Mouse (Mus musculus) spleen, postnatal 4 days (tissue): ENCODE results near the gene Gm11037.

Source experiments
- DNase-seq, 2 experiments: peaks; one replicate each; pipeline ENCODE4 v3.0.0; 2022; ENCODE audit warnings: low spot score in 2 of 2

Gene Gm11037

DNA sequence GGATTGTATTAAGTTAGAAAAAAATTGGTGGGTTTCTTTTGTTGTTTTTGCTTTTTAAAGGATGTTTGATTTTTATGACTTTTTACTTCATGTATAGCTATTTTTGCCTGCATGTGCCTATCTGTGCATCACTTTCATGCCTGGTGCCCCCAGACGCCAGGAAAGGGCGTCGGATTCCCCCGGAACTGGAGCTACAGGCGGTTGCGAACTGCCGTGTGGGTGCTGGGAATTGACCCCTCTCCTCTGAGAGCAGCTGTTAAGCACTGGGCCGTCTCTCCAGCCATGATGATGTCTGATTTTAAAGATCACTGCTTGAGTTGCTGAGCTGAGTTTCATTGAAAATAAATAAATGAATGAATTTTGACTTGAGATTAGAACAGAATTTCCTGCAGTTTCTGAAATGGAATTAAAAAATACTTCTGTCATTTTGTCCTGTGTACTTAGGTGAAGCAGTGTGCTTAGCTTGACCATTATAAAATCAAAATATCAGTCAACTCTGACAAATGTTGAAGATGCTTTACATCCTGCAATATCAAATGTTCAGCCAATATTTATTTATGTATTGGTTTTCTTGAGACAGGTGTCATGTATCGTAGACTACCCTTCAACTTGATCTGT lies at the start of gene Gm11037:
Gm11037 (plus strand) TSS at position 568 of the 618 bp plus-strand sequence.
- peak in 1 of 2 experiments; percentile 56 for DNase-seq

DNA sequence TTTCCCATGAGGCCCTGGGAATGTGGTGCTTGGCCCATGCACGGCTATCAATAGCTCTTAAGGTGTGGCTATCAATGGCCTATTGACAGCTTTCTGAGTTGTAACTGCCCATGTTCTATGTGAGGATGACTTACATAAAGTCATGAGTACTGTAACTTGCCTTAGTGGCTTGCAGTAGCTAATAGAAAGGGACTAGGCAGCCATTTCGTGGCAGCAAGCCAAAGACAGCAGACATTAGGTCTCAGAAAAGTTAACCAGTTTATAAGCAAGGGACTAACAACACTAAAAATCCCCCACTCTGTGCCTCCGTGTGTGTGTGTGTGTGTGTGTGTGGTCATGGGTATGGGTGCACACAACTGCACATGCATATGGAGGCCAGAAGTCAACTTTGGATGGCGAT lies 49.1 kb upstream of the Gm11037 start:
- no peak for DNase-seq

DNA sequence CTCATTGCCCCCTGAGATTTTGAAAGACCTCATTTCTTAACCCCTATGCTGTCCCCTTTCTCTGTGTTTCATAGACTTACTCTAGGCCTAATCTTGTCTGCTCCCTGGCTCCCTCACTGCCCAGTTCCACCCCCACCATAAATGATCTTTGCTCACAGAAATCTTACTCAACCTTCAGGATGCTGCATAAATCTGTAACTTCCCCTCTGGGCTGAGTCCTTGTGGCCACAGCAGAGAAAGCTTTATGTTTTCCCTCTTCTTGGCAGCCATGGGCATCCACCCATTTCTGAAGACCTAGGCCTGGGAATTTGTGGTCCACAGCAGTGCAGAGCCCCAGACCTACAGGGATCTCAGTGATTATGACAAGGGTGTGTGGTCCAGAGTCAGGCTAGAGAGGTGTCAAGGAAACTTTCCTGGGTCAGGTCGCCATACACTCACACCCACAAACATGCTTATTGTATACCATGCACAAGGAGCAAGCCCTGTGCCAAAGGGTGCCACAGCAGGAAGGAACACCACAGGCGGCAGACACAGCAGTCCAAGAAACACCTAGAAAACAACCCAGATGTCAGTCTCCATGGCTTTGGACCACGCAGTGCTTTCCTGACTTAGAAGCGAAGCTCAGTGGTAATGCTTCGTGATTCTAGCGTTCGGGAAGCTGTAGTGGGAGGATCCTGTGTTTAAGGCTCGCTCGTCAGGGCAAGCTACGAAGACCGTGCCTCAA lies 46.5 kb upstream of the Gm11037 start, which contains the start of gene Siglec1:
Siglec1 (minus strand) TSS at position 99 of the 724 bp plus-strand sequence.
- DNase-seq: no peak

- DNase-seq: no peak
Measured at GRCm38 (mm10) chr2:131088581-131088980, 44.7 kb upstream of the Gm11037 start.

DNA sequence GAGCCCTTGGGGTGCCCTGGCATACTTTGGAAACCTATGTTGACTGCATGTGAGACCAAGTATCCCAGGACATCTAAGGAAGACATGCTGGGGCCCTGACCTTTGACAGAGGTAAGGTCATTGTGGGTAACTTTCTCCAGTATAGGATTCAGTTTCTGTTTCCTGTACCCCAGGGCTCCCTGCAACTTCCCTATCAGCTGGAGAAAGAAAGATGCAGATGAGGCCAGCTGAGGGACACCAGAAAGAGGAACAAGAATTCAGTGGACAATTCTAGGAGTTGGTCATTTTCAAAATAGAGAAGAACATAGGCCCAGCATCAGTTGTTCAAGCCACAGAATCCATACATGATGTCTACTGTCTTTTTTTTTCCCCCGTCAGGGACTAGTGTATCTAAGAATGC lies 43.7 kb upstream of the Gm11037 start:
- DNase-seq: no peak

DNA sequence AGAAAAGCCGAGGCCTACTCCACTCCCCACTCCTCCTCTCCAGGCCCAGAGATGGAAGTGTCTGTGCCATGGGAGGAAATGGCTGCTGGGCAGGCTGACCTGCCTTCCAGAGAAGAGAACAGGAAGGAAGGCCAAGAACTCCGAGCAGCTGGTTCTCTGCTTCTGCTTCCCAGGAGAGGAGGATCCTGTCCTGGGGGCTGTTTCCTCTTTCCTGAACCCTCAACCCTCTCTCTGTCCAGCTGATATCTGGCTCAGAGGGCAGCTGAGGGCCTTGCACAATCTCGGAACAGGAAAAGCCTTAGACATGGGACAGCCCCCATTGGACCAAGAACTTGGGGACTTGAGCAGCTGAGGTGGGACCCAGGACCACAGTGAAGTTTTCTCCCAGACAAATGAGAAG lies 42.4 kb upstream of the Gm11037 start:
- no peak for DNase-seq

GRCm38 (mm10) chr2:131093577-131093976 lies 39.7 kb upstream of the Gm11037 start:
- DNase-seq: peak in 1 of 2 experiments; percentile 51

GRCm38 (mm10) chr2:131094823-131095222 lies 38.5 kb upstream of the Gm11037 start:
- peak; percentile 79 to 91 for DNase-seq

- peak; percentile 51 to 71 for DNase-seq
Measured at GRCm38 (mm10) chr2:131096101-131096795, 37.0 kb upstream of the Gm11037 start.

- DNase-seq: peak in 1 of 2 experiments; percentile 52
Measured at GRCm38 (mm10) chr2:131097087-131097486, 36.2 kb upstream of the Gm11037 start.

- peak in 1 of 2 experiments; percentile 51 for DNase-seq
Measured at GRCm38 (mm10) chr2:131101530-131101929, 31.8 kb upstream of the Gm11037 start.

- DNase-seq: no peak
Measured at GRCm38 (mm10) chr2:131104021-131104420, 29.3 kb upstream of the Gm11037 start.

DNA sequence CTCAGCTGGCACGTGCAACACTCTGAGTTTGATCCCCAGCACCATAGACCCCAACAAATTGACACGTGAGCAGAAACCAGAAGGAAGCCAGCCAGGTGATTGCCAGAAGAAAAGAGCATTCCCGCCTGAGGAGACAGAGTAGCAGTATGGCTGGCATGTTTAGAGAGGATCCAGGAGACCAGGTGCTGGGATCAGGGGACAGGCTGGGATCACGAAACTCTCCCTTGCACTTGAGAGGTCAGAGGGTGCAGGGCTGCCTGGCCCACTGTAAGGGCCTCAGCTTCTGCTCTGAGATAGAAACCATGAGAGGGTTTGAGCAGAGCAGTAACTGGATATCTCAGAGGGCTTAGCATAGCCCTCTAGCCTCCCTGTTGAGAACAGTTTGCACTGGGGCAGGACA lies 28.2 kb upstream of the Gm11037 start:
- peak in 1 of 2 experiments; percentile 50 for DNase-seq

GRCm38 (mm10) chr2:131105989-131106388 lies 27.3 kb upstream of the Gm11037 start:
- peak in 1 of 2 experiments; percentile 55 for DNase-seq

DNA sequence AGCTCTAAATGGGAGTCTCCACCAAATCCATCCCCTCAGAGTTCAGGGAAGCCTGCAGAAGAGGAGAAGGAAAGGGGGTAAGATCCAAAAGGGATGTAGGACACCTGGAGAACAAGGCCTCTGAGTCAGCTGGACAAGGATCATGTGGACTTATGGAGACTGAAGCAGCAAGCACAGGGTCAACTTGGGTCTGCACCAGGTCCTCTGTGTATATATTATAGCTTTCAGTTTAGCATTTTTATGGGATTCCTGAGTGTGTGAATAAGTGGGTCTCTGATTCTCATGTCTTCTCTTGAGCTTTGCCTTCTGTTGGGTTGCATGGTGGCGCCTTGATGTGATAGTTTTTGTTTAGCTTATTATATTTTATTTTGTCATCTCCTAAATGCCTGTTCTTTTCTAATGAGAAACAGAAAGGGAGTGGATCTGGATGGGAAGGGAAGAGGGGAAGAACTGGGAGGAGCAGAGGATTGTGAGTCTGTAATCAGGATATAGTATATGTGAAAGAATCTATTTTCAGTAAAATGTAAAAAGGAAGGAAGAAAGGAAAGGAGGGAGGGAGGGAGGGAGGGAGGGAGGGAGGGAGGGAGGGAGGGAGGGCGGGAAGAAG lies 14.2 kb upstream of the Gm11037 start:
- no peak for DNase-seq

DNA sequence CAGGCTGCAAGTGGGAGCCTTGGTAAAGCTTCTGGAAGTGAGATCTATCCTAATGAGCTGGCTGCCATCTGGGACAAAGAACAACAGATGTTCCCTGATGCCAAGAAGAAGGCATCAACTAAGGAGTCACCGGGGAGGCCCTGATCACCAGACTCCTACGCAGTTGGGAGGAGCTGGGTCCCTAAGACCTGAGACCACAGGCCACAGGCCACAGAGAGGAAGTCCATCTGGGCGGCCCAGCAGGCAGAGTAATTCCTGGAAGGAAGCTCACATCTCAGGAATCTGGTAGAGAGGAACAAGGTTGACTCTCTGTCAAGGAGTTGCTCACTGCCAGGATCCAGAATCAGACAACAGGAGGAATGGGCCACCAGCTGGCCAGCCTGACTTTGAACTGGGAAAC lies 9.1 kb upstream of the Gm11037 start:
- DNase-seq: peak in 1 of 2 experiments; percentile 59

DNA sequence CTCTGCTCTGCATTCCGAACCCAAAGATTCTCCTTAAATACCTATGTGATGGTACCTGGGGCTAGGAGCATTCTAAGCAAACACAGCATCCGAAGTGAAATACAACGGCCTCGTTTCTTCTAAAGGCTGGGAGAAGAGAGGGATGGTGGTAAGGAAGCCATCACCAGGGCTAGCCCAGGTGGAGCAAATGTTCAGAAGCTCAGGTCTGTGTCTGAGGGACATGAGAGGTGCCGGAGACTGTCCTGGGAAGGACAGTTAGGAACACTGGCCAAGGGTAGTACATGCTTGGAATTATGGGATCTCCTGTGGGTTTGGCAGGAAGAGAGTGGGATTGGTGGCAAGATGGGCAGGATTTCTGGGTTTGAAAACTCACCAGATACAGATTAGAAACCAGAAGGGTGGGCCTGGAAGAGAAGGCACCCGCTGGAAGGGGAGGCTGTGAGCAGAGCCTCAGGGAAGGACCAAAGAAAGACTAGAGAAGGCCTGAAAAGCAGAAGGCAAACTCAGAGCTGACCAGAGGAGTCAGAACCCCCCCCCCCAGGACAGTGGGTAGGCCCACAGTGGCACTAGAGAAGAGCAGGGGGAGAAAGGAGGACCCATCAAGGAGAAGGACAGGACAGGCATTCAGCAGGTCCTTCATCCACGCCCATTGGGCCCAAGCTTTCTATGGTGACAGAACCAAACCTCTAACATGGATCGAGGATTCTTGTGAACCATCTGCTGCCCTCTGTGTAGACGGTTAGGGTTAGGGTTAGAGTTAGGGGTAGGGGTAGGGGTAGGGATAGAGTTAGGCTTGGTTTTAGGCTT lies 7.9 kb upstream of the Gm11037 start:
- DNase-seq: peak in 1 of 2 experiments; percentile 51

GRCm38 (mm10) chr2:131125964-131126815 lies 7.1 kb upstream of the Gm11037 start:
- DNase-seq: peak in 1 of 2 experiments; percentile 59

DNA sequence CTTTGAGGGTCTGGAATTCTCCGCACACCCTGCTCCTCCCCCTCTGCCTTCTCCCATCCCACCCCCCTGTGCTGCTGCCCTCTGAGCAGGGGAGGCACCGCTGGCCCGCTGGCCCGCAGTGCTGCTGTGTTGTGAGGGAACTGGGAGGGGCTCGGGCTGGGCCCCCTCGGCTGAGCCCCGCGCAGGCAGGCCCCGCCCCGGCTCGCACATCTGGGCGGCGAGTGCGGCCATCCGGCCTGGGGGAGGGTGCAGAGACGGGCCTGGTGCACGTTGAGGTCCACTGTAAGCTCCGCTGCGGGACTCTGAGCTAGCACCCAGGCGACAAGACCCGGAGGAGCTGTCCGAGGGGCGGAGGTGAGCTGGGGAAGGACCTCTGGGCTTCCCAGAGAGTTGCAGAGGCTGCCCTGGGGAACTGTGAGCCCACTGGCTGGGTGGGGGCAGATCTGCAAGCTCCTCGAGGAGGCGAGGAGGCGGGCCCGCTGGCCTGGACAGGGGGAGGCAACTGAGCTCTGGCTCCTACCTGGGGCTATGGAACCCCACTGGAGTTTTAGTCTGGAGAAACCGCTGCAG lies 6.1 kb upstream of the Gm11037 start, which contains the start of gene Hspa12b:
Hspa12b (plus strand) TSS at position 120 of the 570 bp plus-strand sequence.
- peak in 1 of 2 experiments; percentile 74 for DNase-seq

GRCm38 (mm10) chr2:131128211-131128610 lies 5.1 kb upstream of the Gm11037 start:
- DNase-seq: peak in 1 of 2 experiments; percentile 59
